Mouse (Mus musculus) intestine, embryonic 14.5 days (tissue): Measurements from ENCODE around the gene Sez6. TPM values are rescaled to one million over a fixed set of nuclear protein-coding genes. Genes with fewer than 3 reads are reported as not detected.

Source experiments
- ATAC-seq: fragments of 200-750 bp; cut with Nextera tagmentation; replicated peaks from 2 replicates; pipeline ENCODE4 v1.8.0; 2017; ENCODE audit warnings: low read depth, moderate number of reproducible peaks, moderate TSS enrichment, moderate library complexity; ENCODE audit not compliant: low FRiP score, low TSS enrichment
- DNase-seq: peaks from one replicate; pipeline ENCODE4 v3.0.0-alpha.2; 2018; ENCODE audit warnings: low spot score
- H3K27ac ChIP-seq: fragments of 300-500 bp; sonication (generic); 2 replicates; pipeline ENCODE4 v1.5.1; 2014; ENCODE audit warnings: low read depth, mild to moderate bottlenecking, control low read depth
- H3K27me3 ChIP-seq: fragments of 300-500 bp; sonication (generic); replicated peaks from 2 replicates; pipeline ENCODE4 v1.6.1; 2014; ENCODE audit warnings: low read length, control low read depth; ENCODE audit not compliant: control insufficient read depth, insufficient read depth
- H3K36me3 ChIP-seq: fragments of 300-500 bp; sonication (generic); 2 replicates; pipeline ENCODE4 v1.6.1; 2014; ENCODE audit warnings: low read length, control low read depth; ENCODE audit not compliant: control insufficient read depth, insufficient read depth
- H3K4me1 ChIP-seq: fragments of 300-500 bp; sonication (generic); replicated peaks from 2 replicates; pipeline ENCODE4 v1.6.1; 2014; ENCODE audit warnings: low read length, control low read depth, mixed read lengths; ENCODE audit not compliant: control insufficient read depth, insufficient read depth
- H3K4me2 ChIP-seq: fragments of 300-500 bp; sonication (generic); 2 replicates; pipeline ENCODE4 v1.6.1; 2014; ENCODE audit warnings: low read length
- H3K4me3 ChIP-seq: fragments of 300-500 bp; sonication (generic); 2 replicates; pipeline ENCODE4 v1.5.1; 2014; ENCODE audit warnings: low read depth, low read length, control low read depth, mixed read lengths
- H3K9ac ChIP-seq: fragments of 300-500 bp; sonication (generic); 2 replicates; pipeline ENCODE4 v1.6.1; 2014; ENCODE audit warnings: mild to moderate bottlenecking, low read length
- H3K9me3 ChIP-seq: fragments of 300-500 bp; sonication (generic); 2 replicates; pipeline ENCODE4 v1.6.1; 2016; ENCODE audit warnings: low read length, control low read depth; ENCODE audit not compliant: control insufficient read depth
- WGBS: fragments of 180-500 bp; shearing (Covaris S2); extraction: QIAGEN DNeasy Blood & Tissue Kit; methylation state at CpG from one replicate; pipeline ENCODE4 v1.1.7; 2014; 5-methylcytosine and 5-hydroxymethylcytosine counted together
- polyA plus RNA-seq: library from polyadenylated mRNA; unstranded; fragments of >200 nt; fragmentation: Nextera tagmentation; extraction: Ambion mirVana; gene quantifications from 2 replicates; pipeline ENCODE4 v1.2.1, GENCODE M21; 2014

Sez6 gene
- polyA plus RNA-seq, 1 experiment from 2014 or later, result 1.4 TPM

DNA sequence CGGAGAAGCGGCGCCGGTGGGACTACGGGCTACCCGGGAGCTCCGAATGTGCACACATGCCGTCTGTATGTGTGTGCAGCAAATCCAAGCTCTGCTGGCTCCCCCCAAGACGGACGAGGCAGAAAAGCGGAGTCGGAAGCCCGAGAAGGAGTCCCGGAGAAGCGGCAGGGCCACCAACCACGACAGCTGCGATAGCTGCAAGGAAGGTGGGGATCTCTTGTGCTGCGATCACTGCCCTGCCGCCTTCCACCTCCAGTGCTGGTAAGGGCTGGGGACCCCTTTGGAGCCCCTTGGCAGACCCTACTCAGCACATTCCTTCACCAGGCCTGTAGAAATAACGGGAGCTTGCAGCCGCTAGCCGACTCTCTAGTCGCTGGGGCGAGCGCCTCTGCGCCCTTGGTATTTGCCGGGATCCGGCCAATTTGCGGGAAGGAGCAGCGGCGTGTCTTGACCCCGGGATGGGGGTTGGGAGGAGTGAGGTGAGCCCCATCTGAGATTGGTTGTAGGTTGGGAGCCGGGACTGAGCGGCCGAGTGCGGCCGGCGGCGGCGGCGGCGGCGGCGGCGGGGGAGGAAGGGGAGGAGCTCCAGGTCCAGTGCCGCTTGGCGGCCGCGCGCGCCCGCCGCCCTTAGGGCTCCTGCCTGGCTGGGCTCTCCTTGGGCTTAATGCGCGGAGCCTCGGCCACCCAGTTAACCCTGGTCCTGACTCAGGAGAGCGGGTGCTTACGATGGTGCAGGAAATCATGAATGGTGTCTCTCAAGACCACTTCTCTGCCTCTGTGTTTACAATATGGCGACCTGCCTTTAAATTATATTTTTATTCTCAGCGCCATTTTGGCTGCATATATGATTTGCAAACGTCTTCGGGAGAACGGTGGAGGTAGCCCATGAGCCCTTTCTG lies 53.6 kb downstream of the Sez6 start:
- under 1% methylated on average over 61 of the region's 63 CpGs for WGBS
- Histone ChIP-seq H3K4me3 (peak overlapping the region; percentile 84), H3K27ac (peak overlapping the region; percentile 89), H3K9me3 (no peaks in the 10 kb centered on the region), H3K4me1 (peaks cover 14% of the 10 kb centered on the region), H3K27me3 (no peaks in the 10 kb centered on the region), H3K9ac (peak overlapping the region; percentile 89), H3K4me2 (peak overlapping the region; percentile 90), H3K36me3 (peaks cover 36% of the 10 kb centered on the region)
- DNase-seq (peak; percentile 92), ATAC-seq (0 out of 2 replicates have a peak, but pooled peaks have one; percentile 4)

- DNase-seq (no peak), ATAC-seq (no peak)
These were observed 54.2 kb downstream of the Sez6 start for GRCm38 (mm10) chr11:77984836-77985231.

DNA sequence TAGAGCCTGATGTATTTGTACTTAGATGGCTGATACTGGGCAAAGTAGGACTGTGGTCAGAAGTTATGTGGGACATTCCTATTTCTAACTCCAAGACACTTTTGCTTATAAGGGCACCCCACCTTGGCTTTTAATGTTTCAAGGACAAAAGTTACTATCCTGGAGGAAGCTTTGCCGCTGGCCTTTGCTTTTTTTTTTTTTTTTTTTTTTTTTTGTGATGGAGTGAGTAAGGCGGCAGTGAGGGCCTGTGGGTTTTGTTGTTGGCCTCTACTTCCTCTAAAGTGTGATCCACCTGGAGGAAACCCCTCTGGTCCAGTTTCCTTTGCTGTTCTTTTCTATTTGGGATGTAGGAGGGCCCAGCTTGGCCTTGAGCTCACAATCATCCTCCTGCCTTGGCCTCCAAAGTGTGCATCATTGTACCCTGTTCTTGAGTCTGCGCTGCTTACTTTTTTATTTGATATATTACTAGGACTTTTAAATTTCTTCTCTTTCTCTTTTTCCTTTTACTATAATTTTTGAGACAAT lies 55.0 kb downstream of the Sez6 start:
- H3K4me3 ChIP-seq, result peak overlapping the region; percentile 84
- peak overlapping the region; percentile 89 for H3K9ac ChIP-seq
- 86% methylated on average over 3 of the region's 3 CpGs for WGBS
- no peaks in the 10 kb centered on the region for H3K9me3 ChIP-seq
- H3K4me1 ChIP-seq, result peaks cover 14% of the 10 kb centered on the region
- ATAC-seq (no peak), DNase-seq (no peak)
- peak overlapping the region; percentile 89; the same call in 1 of the 2 replicates for H3K27ac ChIP-seq
- H3K27me3 ChIP-seq, result no peaks in the 10 kb centered on the region
- peaks cover 41% of the 10 kb centered on the region for H3K36me3 ChIP-seq
- peak overlapping the region; percentile 90 for H3K4me2 ChIP-seq

More at GRCm38 (mm10) chr11:77984836-77985231, 54.2 kb downstream of the Sez6 start:
- Histone ChIP-seq H3K4me3 (peak overlapping the region; percentile 84), H3K27ac (peak overlapping the region; percentile 89), H3K4me2 (peak overlapping the region; percentile 90), H3K4me1 (peaks cover 14% of the 10 kb centered on the region), H3K36me3 (peaks cover 41% of the 10 kb centered on the region), H3K9me3 (no peaks in the 10 kb centered on the region), H3K9ac (peak overlapping the region; percentile 89), H3K27me3 (no peaks in the 10 kb centered on the region)
- WGBS, result 0% methylated on average over 13 of the region's 13 CpGs

- DNase-seq (no peak), ATAC-seq (no peak)
- Histone ChIP-seq H3K9me3 (no peaks in the 10 kb centered on the region), H3K27me3 (no peaks in the 10 kb centered on the region), H3K36me3 (peaks cover 58% of the 10 kb centered on the region), H3K4me2 (no peak overlapping the region), H3K9ac (no peak overlapping the region), H3K4me3 (no peak overlapping the region), H3K4me1 (peaks cover 11% of the 10 kb centered on the region), H3K27ac (no peak overlapping the region)
- 91% methylated on average over 13 of the region's 13 CpGs for WGBS
These were observed 58.6 kb downstream of the Sez6 start for GRCm38 (mm10) chr11:77989071-77989690.

DNA sequence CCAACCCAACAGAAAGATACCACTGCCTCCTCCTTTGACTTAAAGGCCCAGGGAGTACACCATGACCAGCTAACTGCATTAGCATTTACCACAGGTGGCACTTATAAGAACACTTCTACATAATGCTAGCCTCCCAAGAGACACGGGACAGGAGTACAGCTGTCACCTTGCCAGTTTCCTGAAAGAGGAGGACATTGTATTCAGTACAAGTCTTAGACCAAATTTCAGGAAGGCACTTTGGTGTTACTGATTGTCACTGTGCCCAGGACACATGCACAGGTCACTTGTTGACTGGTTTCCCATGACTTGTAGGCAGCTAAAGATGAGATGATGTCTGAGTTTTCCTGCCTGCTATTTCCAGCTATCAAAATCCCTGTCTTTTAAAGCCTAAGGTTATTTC lies 65.0 kb downstream of the Sez6 start:
- no peak overlapping the region for H3K9ac ChIP-seq
- H3K9me3 ChIP-seq, result no peaks in the 10 kb centered on the region
- WGBS, result 80% methylated on average over 1 of the region's 1 CpGs
- H3K4me3 ChIP-seq, result no peak overlapping the region
- peaks cover 38% of the 10 kb centered on the region for H3K36me3 ChIP-seq
- no peaks in the 10 kb centered on the region for H3K27me3 ChIP-seq
- no peak for DNase-seq
- no peak for ATAC-seq
- H3K27ac ChIP-seq, result no peak overlapping the region
- no peaks in the 10 kb centered on the region for H3K4me1 ChIP-seq
- no peak overlapping the region for H3K4me2 ChIP-seq

DNA sequence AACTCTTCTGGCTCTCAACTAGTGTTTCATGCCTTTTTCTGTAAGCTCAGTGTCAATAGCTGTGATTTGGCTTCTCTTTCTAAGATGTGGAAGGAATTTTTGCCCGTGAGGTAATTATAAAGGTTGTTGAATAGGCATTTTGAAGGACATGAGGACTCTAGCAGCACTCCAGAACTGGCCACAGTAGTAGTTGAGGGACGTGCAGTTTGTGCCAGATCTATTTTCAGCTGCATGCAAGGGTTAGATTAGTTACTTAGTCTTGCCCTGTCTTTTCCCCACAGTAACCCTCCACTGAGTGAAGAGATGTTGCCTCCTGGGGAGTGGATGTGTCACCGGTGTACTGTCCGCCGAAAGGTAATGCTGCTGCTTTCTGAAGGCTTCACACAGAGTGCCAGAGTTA lies 75.8 kb downstream of the Sez6 start:
- ATAC-seq (no peak), DNase-seq (no peak)
- no peak overlapping the region for H3K4me2 ChIP-seq
- no peak overlapping the region for H3K9ac ChIP-seq
- peaks cover 69% of the 10 kb centered on the region for H3K36me3 ChIP-seq
- H3K4me3 ChIP-seq, result no peak overlapping the region
- no peaks in the 10 kb centered on the region for H3K9me3 ChIP-seq
- no peak overlapping the region for H3K27ac ChIP-seq
- no peaks in the 10 kb centered on the region for H3K27me3 ChIP-seq
- 94% methylated on average over 5 of the region's 5 CpGs for WGBS
- H3K4me1 ChIP-seq, result no peaks in the 10 kb centered on the region

GRCm38 (mm10) chr11:78019676-78020075 lies 89.1 kb downstream of the Sez6 start:
- Histone ChIP-seq H3K9ac (no peak overlapping the region), H3K4me3 (no peak overlapping the region), H3K27me3 (no peaks in the 10 kb centered on the region), H3K4me1 (no peaks in the 10 kb centered on the region), H3K4me2 (no peak overlapping the region), H3K27ac (no peak overlapping the region), H3K36me3 (peaks cover 92% of the 10 kb centered on the region), H3K9me3 (no peaks in the 10 kb centered on the region)
- peak; percentile 90 for DNase-seq
- 29% methylated on average over 4 of the region's 4 CpGs for WGBS
- ATAC-seq, result peak; percentile 78

GRCm38 (mm10) chr11:78023607-78024006 lies 93.0 kb downstream of the Sez6 start:
- Histone ChIP-seq H3K36me3 (peaks cover 92% of the 10 kb centered on the region), H3K9me3 (no peaks in the 10 kb centered on the region), H3K4me3 (no peak overlapping the region), H3K4me1 (no peaks in the 10 kb centered on the region), H3K4me2 (no peak overlapping the region), H3K9ac (no peak overlapping the region), H3K27me3 (no peaks in the 10 kb centered on the region), H3K27ac (no peak overlapping the region)
- DNase-seq, result peak; percentile 63
- WGBS, result 84% methylated on average over 8 of the region's 8 CpGs
- ATAC-seq, result no peak
